Mouse (Mus musculus): ENCODE results near the gene Zdhhc4.
A peak's percentile ranks its signal among the peaks of the same experiment; 100 is the strongest.

The Zdhhc4 gene

DNA sequence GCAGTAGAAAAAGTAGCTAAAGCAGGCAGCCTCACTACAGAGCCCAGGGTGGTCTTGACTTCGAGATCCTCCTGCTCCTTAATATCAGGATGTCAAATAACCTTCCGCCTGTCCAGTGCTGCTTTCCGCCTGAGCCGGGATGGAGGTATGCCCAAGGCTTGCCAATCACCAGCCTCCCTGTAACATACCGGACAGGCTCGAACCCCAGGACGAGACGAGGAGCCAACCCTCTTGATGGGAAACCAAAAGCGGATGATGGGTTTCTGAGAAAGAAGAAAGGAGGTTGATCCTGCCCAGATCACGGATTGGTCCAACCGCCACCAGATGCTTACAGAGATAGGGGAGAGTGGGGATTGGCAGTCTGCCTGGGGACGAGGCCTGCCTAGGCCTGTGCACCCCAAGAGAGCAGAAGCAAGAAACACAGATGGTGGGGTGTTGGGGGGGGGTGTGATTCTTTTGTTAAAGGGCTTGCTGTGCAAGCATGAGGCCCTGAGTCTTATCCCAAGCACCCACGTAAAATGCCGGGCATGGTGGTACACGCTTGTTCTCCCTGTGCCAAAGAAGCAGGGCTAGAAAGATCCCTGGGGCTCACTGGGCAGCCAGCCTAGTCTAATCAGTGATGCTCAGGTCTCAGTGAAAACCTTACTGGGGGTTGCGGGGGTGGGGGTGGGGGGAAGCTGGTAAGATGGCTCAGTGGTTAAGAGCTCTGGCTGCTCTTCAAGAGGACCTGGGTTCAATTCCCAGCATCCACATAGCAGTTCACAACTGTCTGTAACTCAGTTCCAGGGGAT is 56.3 kb downstream of the Zdhhc4 start:
- peak; percentile 79 to 86 for DNase-seq

GRCm38 (mm10) chr5:143272108-143272507 is 56.9 kb downstream of the Zdhhc4 start:
- DNase-seq: no peak

DNA sequence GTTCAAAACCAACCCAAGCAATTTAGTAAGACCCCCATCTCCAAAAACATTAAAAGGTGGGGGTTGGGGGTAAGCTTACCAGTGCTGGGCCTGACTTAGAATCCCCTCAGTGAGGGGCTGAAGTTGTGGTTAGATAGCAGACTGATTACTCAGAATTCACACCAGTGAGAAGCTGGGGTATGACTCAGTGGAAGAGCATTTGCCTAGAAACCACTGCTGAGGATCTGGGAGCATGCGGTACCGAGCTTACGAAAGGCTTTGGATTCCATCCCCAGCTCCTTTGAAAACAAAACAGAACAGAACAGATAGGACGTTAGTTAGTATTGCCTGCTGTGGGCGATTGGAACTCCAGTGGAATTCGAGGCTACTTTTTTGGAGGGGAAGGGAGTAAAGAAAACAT is 57.4 kb downstream of the Zdhhc4 start:
- DNase-seq: peak in 1 of 2 experiments; percentile 2

DNA sequence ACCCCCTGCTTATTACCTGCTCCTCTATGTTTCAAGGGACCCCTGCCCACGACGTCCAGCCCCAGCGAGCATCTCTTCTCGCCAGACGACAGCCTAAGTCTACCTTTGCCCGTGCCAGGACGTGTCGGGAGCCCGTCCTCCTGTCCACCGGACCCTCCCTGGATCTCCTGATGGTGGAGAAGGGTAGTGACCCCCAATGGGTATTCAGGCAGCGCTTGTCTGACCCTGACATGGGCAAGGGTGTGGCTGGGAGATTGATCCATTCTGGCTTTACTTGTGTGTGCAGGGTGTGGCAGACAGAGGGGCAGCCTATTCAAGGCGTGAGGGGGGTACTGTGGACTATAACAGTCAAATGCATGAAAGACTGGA is 58.9 kb downstream of the Zdhhc4 start:
- no peak for DNase-seq

DNA sequence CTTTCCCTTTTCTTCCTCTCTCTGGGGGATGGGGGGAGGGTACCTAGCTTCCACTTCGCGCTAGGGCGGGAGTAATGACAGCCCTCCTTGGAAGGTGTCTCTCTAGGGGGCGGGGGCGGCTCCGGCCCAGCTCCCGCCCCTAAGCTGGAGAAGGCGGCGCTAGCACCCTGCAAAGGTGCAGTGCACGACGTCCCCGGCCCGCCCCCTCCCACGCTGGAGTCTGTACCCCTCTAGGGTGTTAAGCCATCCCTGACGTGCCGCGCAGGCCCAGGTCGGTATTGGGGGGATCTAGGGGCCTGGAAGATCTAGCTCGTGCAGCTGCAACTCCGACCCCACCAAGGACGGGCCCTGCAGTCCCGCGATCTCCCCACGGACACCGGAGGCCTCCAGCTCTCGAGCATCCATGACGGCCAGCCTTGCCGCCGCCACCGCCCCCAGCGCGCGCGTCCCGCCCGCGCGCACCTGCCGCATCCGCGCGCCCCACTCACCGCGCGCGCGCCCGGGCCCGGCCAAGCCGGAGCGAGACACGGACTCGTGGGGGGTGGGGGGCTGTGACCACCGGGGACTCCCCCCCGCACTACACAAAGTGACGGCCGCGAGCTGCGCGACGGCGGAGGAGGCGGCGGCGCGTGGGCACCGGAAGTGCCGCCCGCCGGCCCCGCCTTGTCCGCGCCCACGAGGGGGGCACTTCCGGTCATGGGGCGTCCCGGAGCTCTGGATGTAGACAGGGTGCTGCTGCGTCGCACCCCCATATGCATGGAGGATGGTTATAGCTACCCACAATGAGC is 59.5 kb downstream of the Zdhhc4 start, which contains the start of gene Zfp316:
Gene Zfp316, minus strand, starts transcription at position 660 of the 788 bp plus-strand sequence.
- DNase-seq: peak; percentile 90

DNA sequence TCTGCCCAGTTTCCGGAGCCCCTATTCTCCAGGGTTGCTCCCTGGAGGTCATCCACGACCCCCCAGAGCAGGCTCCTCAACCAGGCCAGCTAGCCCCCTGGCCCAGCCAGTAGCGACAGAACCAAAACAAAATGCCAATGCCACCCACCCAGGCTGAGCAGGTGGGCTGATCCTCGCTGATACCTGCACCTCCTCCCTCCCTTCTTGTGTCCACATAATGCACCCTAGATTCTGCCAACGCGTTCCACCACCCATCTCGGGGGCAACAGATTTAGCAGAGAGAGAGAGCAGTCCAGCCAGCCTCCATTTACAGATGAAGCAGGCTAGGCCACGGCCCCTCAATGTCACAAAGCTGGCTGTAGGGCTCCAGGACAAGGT is 60.1 kb downstream of the Zdhhc4 start:
- no peak for DNase-seq

- DNase-seq: no peak
These were observed 62.3 kb downstream of the Zdhhc4 start for GRCm38 (mm10) chr5:143266794-143267193.
